Mouse (Mus musculus): ENCODE results near the gene Gxylt2.

The Gxylt2 gene

GRCm38 (mm10) chr6:100715296-100715828, 10.8 kb downstream of the Gxylt2 start:
- no peak for DNase-seq (ENCODE audit: low spot score in 2 of 2)

- DNase-seq (ENCODE audit: low spot score in 2 of 2) = no peak
Measured at GRCm38 (mm10) chr6:100716152-100716551, 11.6 kb downstream of the Gxylt2 start.

- DNase-seq (ENCODE audit: low spot score in 2 of 2) = no peak
Measured at GRCm38 (mm10) chr6:100716817-100717216, 12.3 kb downstream of the Gxylt2 start.

GRCm38 (mm10) chr6:100720098-100720501, 15.6 kb downstream of the Gxylt2 start:
- DNase-seq (ENCODE audit: low spot score in 2 of 2) = no peak

- DNase-seq (ENCODE audit: low spot score in 2 of 2) = no peak
Measured at GRCm38 (mm10) chr6:100720882-100721721, 16.6 kb downstream of the Gxylt2 start.

- no peak for DNase-seq (ENCODE audit: low spot score in 2 of 2)
Measured at GRCm38 (mm10) chr6:100731996-100732375, 27.5 kb downstream of the Gxylt2 start.

GRCm38 (mm10) chr6:100732376-100733021, 28.0 kb downstream of the Gxylt2 start:
- no peak for DNase-seq (ENCODE audit: low spot score in 2 of 2)

- no peak for DNase-seq (ENCODE audit: low spot score in 2 of 2)
Measured at GRCm38 (mm10) chr6:100733218-100733617, 28.7 kb downstream of the Gxylt2 start.

GRCm38 (mm10) chr6:100734321-100734720, 29.8 kb downstream of the Gxylt2 start:
- no peak for DNase-seq (ENCODE audit: low spot score in 2 of 2)

- DNase-seq (ENCODE audit: low spot score in 2 of 2) = no peak
Measured at GRCm38 (mm10) chr6:100758431-100759208, 54.1 kb downstream of the Gxylt2 start.

GRCm38 (mm10) chr6:100767756-100768155, 63.2 kb downstream of the Gxylt2 start:
- DNase-seq (ENCODE audit: low spot score in 2 of 2) = no peak

- no peak for DNase-seq (ENCODE audit: low spot score in 2 of 2)
Measured at GRCm38 (mm10) chr6:100775923-100776505, 71.5 kb downstream of the Gxylt2 start.

- DNase-seq (ENCODE audit: low spot score in 2 of 2) = no peak
Measured at GRCm38 (mm10) chr6:100778595-100778994, 74.1 kb downstream of the Gxylt2 start.

- DNase-seq (ENCODE audit: low spot score in 2 of 2) = no peak
Measured at GRCm38 (mm10) chr6:100780421-100780820, 75.9 kb downstream of the Gxylt2 start.

GRCm38 (mm10) chr6:100781644-100782043, 77.1 kb downstream of the Gxylt2 start:
- DNase-seq (ENCODE audit: low spot score in 2 of 2) = no peak

GRCm38 (mm10) chr6:100787726-100788125, 83.2 kb downstream of the Gxylt2 start:
- DNase-seq (ENCODE audit: low spot score in 2 of 2) = no peak

GRCm38 (mm10) chr6:100789161-100789560, 84.6 kb downstream of the Gxylt2 start:
- DNase-seq (ENCODE audit: low spot score in 2 of 2) = no peak

- DNase-seq (ENCODE audit: low spot score in 2 of 2) = no peak
Measured at GRCm38 (mm10) chr6:100792055-100792659, 87.6 kb downstream of the Gxylt2 start.

GRCm38 (mm10) chr6:100792973-100793769, 88.6 kb downstream of the Gxylt2 start:
- DNase-seq (ENCODE audit: low spot score in 2 of 2) = no peak

- no peak for DNase-seq (ENCODE audit: low spot score in 2 of 2)
Measured at GRCm38 (mm10) chr6:100795797-100796196, 91.3 kb downstream of the Gxylt2 start.
